Mouse (Mus musculus): Measurements from ENCODE around the gene Adcy4. TPM values are rescaled to one million over a fixed set of nuclear protein-coding genes. Genes with fewer than 3 reads are reported as not detected.

Gene Adcy4
- total and polyA plus RNA-seq, 2 experiments, result 2.4 to 4.5 TPM

DNA sequence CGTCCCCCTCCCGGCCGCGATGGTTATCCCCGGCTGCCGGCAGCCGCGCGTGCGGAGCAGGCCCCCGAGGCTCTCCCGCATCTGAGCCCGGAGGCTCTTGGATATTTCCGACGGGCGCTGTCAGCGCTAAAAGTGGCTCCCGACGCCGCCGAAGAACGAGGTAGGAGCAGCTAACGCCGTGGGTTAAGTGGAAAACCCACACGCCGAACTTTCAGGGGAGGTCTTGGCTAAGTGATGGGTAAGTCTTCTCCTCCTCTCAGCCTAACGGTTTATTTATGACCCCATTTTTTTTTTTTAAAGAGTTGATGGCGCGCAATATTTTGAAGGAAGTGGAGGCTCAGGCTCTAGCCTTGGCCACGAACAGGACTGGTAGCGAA is 38.0 kb downstream of the Adcy4 start:
- no peak for TF ChIP-seq POLR2A (IDR thresholded peaks at IDR 0.05; ENCODE audit: extremely low read depth, insufficient read depth, low read length)
- no peak for TF ChIP-seq CTCF (IDR thresholded peaks at IDR 0.05; ENCODE audit: low read depth, low read length)
- H3K4me3 ChIP-seq (ENCODE audit: insufficient read depth, low read depth, low read length), result peak overlapping the region; percentile 80
- no peak overlapping the region; the same call in 1 of the 2 replicates for H3K27ac ChIP-seq (replicated peaks; ENCODE audit: insufficient read depth, low read depth, low read length)
- peaks cover 10% of the 10 kb centered on the region for H3K4me1 ChIP-seq (ENCODE audit: control insufficient read depth, insufficient read depth, low read length)
- H3K9ac ChIP-seq (ENCODE audit: low read depth, low read length), result peak overlapping the region; percentile 77
- H3K36me3 ChIP-seq (ENCODE audit: control insufficient read depth, insufficient read depth, low read length), result peaks cover 28% of the 10 kb centered on the region
- H3K27me3 ChIP-seq (ENCODE audit: control insufficient read depth, insufficient read depth, low read length), result no peaks in the 10 kb centered on the region
- DNase-seq (ENCODE audit: extremely low read depth, low read depth, low spot score), result no peak
- peaks cover 5% of the 10 kb centered on the region for H3K79me2 ChIP-seq (ENCODE audit: control insufficient read depth, insufficient read depth, low read length)
- under 1% methylated on average over 31 of the region's 31 CpGs for WGBS

DNA sequence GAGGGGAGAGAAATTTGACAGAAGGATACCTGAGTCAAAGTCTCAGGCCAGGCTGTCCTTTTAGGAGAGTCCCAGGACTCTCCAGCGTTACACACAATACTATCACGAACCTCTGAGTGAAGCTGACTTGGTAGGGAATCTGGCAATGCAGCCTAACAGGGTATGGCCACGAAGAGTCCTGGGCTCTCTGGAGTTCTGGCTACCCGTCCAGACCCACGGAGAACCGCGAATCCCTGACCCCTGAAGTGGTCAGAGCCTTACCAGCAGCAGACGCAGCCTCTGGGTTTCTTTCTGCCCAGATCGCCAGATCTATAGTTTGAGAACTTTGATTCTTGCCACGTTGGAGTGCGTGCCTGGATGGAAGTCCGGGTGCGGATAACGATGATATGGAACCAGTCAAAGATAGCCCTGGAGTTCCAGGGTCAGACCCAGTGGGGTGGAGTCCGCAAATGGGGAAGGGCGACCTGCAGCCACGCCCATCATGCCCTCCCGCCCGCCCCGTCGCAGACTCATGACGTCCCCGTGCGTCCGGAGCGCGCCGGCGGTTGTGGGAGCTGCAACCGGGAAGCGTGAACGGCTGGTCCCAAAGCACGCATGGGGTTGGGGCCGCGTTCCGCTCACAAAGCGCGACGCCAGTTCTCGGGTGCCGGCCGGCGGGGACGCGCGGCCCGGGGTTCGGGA is 38.6 kb downstream of the Adcy4 start, which contains the start of the genes Dhrs1 and Nop9:
Gene Dhrs1, minus strand, starts transcription at position 511 of the 681 bp plus-strand sequence.
Gene Nop9, plus strand, starts transcription at position 514 of the 681 bp plus-strand sequence.
- H3K36me3 ChIP-seq (ENCODE audit: control insufficient read depth, insufficient read depth, low read length), result peaks cover 28% of the 10 kb centered on the region

DNA sequence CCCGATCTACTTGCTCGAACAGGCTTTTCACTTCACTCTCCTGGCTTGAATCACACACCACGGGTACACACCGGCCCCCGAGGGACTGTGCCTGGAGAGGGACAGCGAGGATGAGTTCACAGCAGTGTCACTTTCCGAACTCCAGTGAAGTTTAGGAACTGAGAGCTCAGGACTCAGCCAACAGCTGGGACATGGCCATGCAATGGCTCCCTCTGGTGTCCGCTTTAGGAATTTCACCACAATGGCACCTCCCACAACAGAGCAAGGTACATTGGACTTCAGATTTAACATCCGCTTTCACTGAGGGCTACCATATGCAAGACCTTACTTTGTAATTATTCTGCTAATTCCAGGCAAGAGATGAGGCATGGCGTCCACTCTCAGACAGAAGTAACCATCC is 40.2 kb downstream of the Adcy4 start:
- no peaks in the 10 kb centered on the region for H3K27me3 ChIP-seq (ENCODE audit: control insufficient read depth, insufficient read depth, low read length)
- H3K9ac ChIP-seq (ENCODE audit: low read depth, low read length), result peak overlapping the region; percentile 66
- peaks cover 14% of the 10 kb centered on the region for H3K4me1 ChIP-seq (ENCODE audit: control insufficient read depth, insufficient read depth, low read length)
- H3K4me3 ChIP-seq (ENCODE audit: insufficient read depth, low read depth, low read length), result peak overlapping the region; percentile 17
- TF ChIP-seq CTCF (IDR thresholded peaks at IDR 0.05; ENCODE audit: low read depth, low read length) (peak; percentile 97), POLR2A (IDR thresholded peaks at IDR 0.05; ENCODE audit: extremely low read depth, insufficient read depth, low read length) (no peak)
- DNase-seq (ENCODE audit: extremely low read depth, low read depth, low spot score), result peak; percentile 87
- WGBS, result 4% methylated on average over 10 of the region's 10 CpGs
- H3K79me2 ChIP-seq (ENCODE audit: control insufficient read depth, insufficient read depth, low read length), result peaks cover 5% of the 10 kb centered on the region
- H3K27ac ChIP-seq (replicated peaks; ENCODE audit: insufficient read depth, low read depth, low read length), result peak overlapping the region; percentile 70
- peaks cover 28% of the 10 kb centered on the region for H3K36me3 ChIP-seq (ENCODE audit: control insufficient read depth, insufficient read depth, low read length)

More for the DNA sequence above, 38.6 kb downstream of the Adcy4 start, which contains the start of the genes Dhrs1 and Nop9:
- H3K27ac ChIP-seq (replicated peaks; ENCODE audit: insufficient read depth, low read depth, low read length), result peak within 1 kb of the TSS; percentile 53
- peaks cover 10% of the 10 kb centered on the region for H3K4me1 ChIP-seq (ENCODE audit: control insufficient read depth, insufficient read depth, low read length)
- H3K9ac ChIP-seq (ENCODE audit: low read depth, low read length), result peak within 1 kb of the TSS; percentile 77
- DNase-seq (ENCODE audit: extremely low read depth, low read depth, low spot score), result peak; percentile 83
- TF ChIP-seq POLR2A (IDR thresholded peaks at IDR 0.05; ENCODE audit: extremely low read depth, insufficient read depth, low read length), result peak; percentile 61
- TF ChIP-seq CTCF (IDR thresholded peaks at IDR 0.05; ENCODE audit: low read depth, low read length), result no peak
- WGBS, result under 1% methylated on average over 48 of the region's 48 CpGs
- H3K27me3 ChIP-seq (ENCODE audit: control insufficient read depth, insufficient read depth, low read length), result no peaks in the 10 kb centered on the region
- H3K4me3 ChIP-seq (ENCODE audit: insufficient read depth, low read depth, low read length), result peak within 1 kb of the TSS; percentile 80
- peaks cover 5% of the 10 kb centered on the region for H3K79me2 ChIP-seq (ENCODE audit: control insufficient read depth, insufficient read depth, low read length)

DNA sequence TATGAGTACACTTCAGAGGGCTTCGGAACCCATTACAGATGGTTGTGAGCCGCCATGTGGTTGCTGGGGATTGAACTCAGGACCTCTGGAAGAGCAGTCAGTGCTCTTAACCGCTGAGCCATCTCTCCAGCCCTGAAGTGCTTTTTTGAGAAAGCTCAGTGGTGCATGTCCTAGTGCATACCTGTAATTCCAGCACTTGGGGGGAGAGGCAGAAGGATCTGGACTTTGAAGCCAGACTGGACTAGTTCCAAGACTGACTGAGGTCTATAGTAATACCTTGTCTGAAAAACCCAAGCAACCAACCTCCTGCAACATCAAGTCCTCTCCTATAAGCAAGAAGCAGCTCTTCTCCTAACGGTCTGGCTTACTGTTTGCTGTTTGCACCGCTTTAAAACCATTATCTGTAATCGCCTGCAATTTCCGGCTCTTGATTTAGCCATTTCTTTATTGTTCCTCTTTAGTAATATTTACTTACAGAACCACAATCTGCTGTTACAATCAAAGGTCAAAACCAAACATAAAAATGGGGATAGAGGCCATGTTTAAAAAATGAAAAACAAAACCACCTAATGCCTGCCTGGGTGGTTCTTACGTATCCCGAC is 46.7 kb downstream of the Adcy4 start:
- no peak for TF ChIP-seq CTCF (IDR thresholded peaks at IDR 0.05; ENCODE audit: low read depth, low read length)
- no peak for TF ChIP-seq POLR2A (IDR thresholded peaks at IDR 0.05; ENCODE audit: extremely low read depth, insufficient read depth, low read length)
- H3K27me3 ChIP-seq (ENCODE audit: control insufficient read depth, insufficient read depth, low read length), result no peaks in the 10 kb centered on the region
- no peak overlapping the region for H3K4me3 ChIP-seq (ENCODE audit: insufficient read depth, low read depth, low read length)
- H3K27ac ChIP-seq (replicated peaks; ENCODE audit: insufficient read depth, low read depth, low read length), result peak overlapping the region; percentile 15
- H3K4me1 ChIP-seq (ENCODE audit: control insufficient read depth, insufficient read depth, low read length), result peaks cover 12% of the 10 kb centered on the region
- peaks cover 27% of the 10 kb centered on the region for H3K36me3 ChIP-seq (ENCODE audit: control insufficient read depth, insufficient read depth, low read length)
- 56% methylated on average over 9 of the region's 9 CpGs for WGBS
- H3K79me2 ChIP-seq (ENCODE audit: control insufficient read depth, insufficient read depth, low read length), result no peaks in the 10 kb centered on the region
- DNase-seq (ENCODE audit: extremely low read depth, low read depth, low spot score), result peak; percentile 54
- H3K9ac ChIP-seq (ENCODE audit: low read depth, low read length), result no peak overlapping the region

DNA sequence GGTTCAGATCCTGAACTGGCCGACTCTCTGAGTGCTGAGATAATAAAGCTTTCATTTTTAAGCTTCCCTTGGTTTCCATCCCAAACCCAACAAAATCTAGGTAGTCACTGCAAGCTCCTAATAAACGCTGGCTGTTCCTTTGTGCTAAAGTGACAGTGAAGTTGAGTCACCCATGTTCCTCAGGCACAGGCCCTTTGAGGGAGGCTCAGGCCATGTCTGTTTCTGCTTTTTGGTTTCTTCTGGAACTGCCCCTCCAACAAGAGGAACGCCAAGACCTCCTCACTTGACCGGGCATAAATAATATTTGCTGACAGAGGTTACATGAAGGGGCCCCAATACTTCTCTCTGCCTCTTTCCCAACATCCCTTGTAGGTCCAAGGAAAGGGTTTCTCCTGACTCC is 48.1 kb downstream of the Adcy4 start:
- Histone ChIP-seq H3K27ac (replicated peaks; ENCODE audit: insufficient read depth, low read depth, low read length) (peak overlapping the region; percentile 63), H3K27me3 (ENCODE audit: control insufficient read depth, insufficient read depth, low read length) (no peaks in the 10 kb centered on the region), H3K4me1 (ENCODE audit: control insufficient read depth, insufficient read depth, low read length) (peaks cover 12% of the 10 kb centered on the region), H3K79me2 (ENCODE audit: control insufficient read depth, insufficient read depth, low read length) (no peaks in the 10 kb centered on the region), H3K4me3 (ENCODE audit: insufficient read depth, low read depth, low read length) (no peak overlapping the region), H3K36me3 (ENCODE audit: control insufficient read depth, insufficient read depth, low read length) (peaks cover 18% of the 10 kb centered on the region), H3K9ac (ENCODE audit: low read depth, low read length) (no peak overlapping the region)
- 74% methylated on average over 4 of the region's 4 CpGs for WGBS
- DNase-seq (ENCODE audit: extremely low read depth, low read depth, low spot score), result peak; percentile 45
- TF ChIP-seq CTCF (IDR thresholded peaks at IDR 0.05; ENCODE audit: low read depth, low read length) (no peak), POLR2A (IDR thresholded peaks at IDR 0.05; ENCODE audit: extremely low read depth, insufficient read depth, low read length) (no peak)

All from liver, adult 2 months (tissue).